Mouse (Mus musculus) gonadal fat pad, adult 2 months (tissue): ENCODE data around the gene Bud31. TPM values are rescaled to one million over a fixed set of nuclear protein-coding genes. Genes with fewer than 3 reads are reported as not detected.
"Not testable (repeated sequence)": the region's sequence is repeated elsewhere in the genome, so short reads cannot be mapped to it uniquely, and the experiment has no call there.

Experiments
- DNase-seq: peaks from one replicate; pipeline ENCODE4 v3.0.0-alpha.2; 2012; ENCODE audit warnings: low read depth
- polyA plus RNA-seq: library from polyadenylated mRNA; depleted of rRNA; stranded (reverse); fragments of >200 nt; gene quantifications from 2 replicates; pipeline ENCODE4 v1.2.3, GENCODE M21; 2012

The Bud31 gene
- polyA plus RNA-seq, 1 experiment, result 72.1 TPM

GRCm38 (mm10) chr5:145129124-145129523, 11.0 kb upstream of the Bud31 start:
- DNase-seq, result no peak

GRCm38 (mm10) chr5:145129773-145130172, 10.4 kb upstream of the Bud31 start:
- not testable (repeated sequence) for DNase-seq

- no peak for DNase-seq
These were observed 10.0 kb upstream of the Bud31 start for GRCm38 (mm10) chr5:145130191-145130590.

- DNase-seq, result no peak
These were observed 9.2 kb upstream of the Bud31 start for GRCm38 (mm10) chr5:145130995-145131394.

- not testable (repeated sequence) for DNase-seq
These were observed 6.9 kb upstream of the Bud31 start for GRCm38 (mm10) chr5:145133275-145133674.

GRCm38 (mm10) chr5:145138836-145139235, 1.3 kb upstream of the Bud31 start:
- no peak for DNase-seq

- DNase-seq, result no peak
These were observed 449 bp downstream of the Bud31 start for GRCm38 (mm10) chr5:145140611-145141010.

- no peak for DNase-seq
These were observed 7.6 kb downstream of the Bud31 start for GRCm38 (mm10) chr5:145147748-145148147.

GRCm38 (mm10) chr5:145149294-145149693, 9.1 kb downstream of the Bud31 start:
- no peak for DNase-seq

GRCm38 (mm10) chr5:145152690-145153089, 12.5 kb downstream of the Bud31 start:
- DNase-seq, result no peak

GRCm38 (mm10) chr5:145161361-145161760, 21.2 kb downstream of the Bud31 start:
- no peak for DNase-seq

GRCm38 (mm10) chr5:145164710-145165109, 24.5 kb downstream of the Bud31 start:
- DNase-seq, result no peak

- no peak for DNase-seq
These were observed 25.0 kb downstream of the Bud31 start for GRCm38 (mm10) chr5:145165184-145165583.

GRCm38 (mm10) chr5:145166536-145167305, 26.6 kb downstream of the Bud31 start, which contains the start of the genes Ptcd1 and Cpsf4:
Ptcd1 (minus strand) TSS chr5:145167108.
Cpsf4 (plus strand) TSS chr5:145167213.
- DNase-seq, result peak; percentile 70

- DNase-seq, result no peak
These were observed 27.1 kb downstream of the Bud31 start for GRCm38 (mm10) chr5:145167306-145167661.

- no peak for DNase-seq
These were observed 38.4 kb downstream of the Bud31 start for GRCm38 (mm10) chr5:145178461-145178980.

GRCm38 (mm10) chr5:145185244-145185643, 45.1 kb downstream of the Bud31 start:
- no peak for DNase-seq

GRCm38 (mm10) chr5:145189416-145189815, 49.3 kb downstream of the Bud31 start:
- no peak for DNase-seq

- no peak for DNase-seq
These were observed 50.2 kb downstream of the Bud31 start for GRCm38 (mm10) chr5:145190373-145190772.

GRCm38 (mm10) chr5:145190875-145191798, 51.0 kb downstream of the Bud31 start:
- DNase-seq, result no peak

- DNase-seq, result no peak
These were observed 51.8 kb downstream of the Bud31 start, which contains the start of gene Atp5j2 for GRCm38 (mm10) chr5:145191962-145192361. Atp5j2 (minus strand) TSS chr5:145192062.
